Mouse (Mus musculus): Measurements from ENCODE around the gene Igfbpl1. TPM values are rescaled to one million over a fixed set of nuclear protein-coding genes. Genes with fewer than 3 reads are reported as not detected.

Igfbpl1 gene
- total RNA-seq, 2 experiments from 2014 or later, result not detected

DNA sequence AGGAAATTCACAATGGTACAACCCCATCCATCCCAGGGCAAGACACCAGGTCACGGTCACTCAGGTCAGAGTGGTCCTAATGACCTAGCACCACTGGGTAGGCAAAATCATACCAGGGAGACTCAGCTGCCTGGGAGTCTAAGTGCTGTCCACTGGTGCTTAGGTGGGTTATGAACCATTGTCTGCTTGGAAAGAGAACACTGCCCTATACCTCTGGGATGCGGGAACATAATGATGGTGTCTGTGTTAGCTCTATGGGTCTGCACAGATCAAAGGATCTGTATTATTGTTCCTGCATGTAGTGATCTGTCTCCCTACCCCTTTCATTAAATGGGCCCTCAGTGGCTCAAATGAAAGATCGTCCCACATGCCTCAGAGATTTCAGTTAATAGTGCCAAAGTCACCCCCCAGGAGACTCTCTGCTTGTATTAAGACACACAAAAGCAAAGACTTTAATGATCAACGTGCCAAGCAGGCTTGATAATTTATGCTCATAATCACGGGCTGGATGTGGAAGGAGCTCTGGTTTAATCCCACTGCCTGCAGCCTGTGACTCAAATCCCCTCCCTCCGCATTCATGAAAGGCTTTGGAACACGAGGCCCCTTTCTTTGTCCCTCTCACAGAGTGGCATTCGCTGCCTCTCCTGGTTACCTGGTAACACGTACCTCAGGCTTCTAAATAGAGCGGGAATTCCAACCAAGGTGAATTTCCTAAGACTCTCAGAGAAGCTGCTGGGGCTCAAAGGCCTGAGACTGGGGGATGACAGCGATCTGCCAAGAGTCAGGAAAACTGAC lies 3.7 kb downstream of the Igfbpl1 start:
- DNase-seq (ENCODE audit: low spot score in 2 of 2), result no peak

DNA sequence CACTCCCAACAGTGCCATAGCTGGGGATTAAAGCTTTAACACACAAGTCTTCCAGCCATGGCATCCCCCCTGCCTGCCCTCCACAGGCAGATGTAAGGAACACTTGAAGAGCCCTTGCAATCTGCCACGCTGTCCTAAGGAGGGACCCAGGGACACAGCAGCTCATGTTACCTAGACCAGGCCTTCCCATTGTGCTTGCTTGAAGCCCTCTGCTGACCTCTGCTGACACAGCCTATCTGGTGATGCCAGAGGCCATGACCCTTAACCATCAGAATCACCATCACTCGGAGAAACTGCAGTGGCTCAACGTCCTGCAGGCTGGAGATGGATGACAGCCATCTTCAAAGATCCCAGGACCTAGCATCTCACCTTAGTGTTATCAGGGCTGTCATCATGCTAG lies 4.7 kb downstream of the Igfbpl1 start:
- no peak for DNase-seq (ENCODE audit: low spot score in 2 of 2)

DNA sequence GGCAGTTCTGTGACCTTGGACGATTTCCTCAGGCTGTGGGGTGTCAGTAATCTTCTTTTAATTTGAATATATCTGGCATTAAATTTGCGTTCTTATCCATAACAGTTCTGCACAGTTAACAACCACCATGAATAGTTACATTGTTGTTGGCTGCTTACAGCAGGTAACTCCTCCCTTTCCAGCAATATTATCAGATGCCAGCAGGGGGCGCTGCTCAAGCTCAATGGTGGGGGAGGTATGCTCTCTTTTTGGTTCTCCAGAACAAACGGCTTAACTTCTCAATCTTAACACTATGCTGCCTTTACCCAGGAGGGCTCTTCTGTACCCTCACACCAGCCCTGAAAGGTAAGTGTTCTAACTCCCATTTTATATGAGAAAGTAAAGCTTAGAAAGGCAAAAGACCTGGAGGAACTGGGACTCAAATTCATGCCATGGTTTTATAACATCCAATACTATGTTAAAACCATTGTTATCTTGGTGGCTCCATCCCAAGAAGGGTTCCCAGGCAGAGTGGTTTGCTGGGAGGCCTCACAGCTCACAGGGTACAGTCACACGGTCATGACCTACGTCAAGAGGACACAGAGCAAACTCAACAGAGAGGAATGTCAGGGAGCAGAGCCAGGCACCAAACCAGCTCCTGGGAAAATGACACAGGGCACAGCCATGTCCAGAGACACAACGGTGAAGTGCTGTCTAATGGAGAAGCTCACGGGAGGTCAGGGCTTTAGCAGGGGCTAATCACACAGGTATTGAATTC lies 6.5 kb downstream of the Igfbpl1 start:
- DNase-seq (ENCODE audit: low spot score in 2 of 2), result peak; percentile 52 to 62

DNA sequence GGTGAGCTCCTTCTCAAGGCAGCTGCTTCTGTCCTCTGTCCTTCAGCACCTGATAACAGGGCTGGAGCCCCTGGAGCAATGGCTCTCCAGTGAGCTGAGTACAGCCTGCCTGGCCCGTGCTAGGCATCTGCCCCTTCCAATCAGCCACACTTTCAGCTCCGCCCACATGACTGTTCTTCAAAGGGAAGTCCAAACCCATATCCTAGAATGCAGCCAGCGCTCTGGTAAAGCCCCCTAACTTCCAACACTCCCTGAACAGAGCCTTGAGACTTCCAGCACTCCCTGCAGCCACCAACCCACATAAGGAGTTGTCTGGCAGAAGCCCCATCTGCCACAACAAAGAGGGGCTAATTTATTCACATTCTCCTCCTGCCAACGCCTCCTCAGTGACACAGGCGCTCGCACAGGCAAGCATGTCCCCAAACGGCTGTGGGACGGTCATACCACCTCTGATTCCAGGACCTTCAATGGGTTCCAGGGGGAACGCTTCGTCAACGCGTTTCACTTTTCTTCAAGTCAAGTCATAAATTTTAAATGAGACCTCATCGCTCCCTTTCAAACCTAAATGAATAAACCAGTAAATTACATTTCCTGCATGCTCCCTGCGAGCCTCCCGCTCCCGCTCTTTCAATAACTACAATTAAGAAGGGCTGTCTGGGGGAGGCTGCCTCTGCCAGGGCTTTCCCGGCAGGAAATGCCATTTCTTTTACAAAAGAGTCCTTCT lies 7.4 kb downstream of the Igfbpl1 start:
- no peak for DNase-seq (ENCODE audit: low spot score in 2 of 2)

DNA sequence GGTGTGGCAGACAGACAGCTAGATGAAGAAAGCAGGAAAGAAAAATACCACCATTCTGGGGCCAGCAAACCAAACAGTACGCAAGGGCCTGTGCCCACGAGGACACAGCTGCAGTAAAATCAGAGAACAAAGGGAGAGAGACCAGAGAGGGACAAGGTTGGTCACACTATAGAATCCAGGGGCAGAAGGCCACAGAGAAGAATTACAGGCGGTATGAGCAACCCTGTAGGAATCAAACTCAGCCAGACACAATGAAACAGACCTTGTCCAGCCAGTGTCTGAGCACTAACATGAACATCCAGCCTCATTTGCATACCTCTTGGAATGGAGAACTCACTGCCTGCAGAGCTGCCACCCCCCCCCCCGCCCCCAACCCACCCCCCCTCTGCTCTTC lies 7.9 kb downstream of the Igfbpl1 start:
- no peak for DNase-seq (ENCODE audit: low spot score in 2 of 2)

DNA sequence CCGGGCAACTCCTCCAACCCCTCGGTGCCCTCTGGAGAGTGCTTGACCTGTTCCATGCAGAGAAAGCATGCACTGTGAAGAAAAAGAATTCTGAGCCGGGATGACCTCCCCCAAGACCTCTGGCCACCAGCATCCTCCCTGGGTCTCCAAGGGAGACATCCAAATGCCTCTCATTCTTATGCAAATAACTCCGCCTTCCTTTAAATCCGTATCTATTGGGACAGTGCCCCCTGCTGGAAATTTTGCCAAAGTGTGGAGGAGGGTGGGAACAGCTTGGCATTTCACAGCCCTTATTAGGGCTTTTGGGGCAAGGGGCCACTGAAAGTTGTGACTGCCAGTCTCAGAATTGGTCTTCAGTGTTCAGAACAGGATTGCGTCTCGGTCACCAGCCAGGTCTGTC lies 11.2 kb downstream of the Igfbpl1 start:
- peak in 1 of 2 experiments; percentile 29 for DNase-seq (ENCODE audit: low spot score in 2 of 2)

DNA sequence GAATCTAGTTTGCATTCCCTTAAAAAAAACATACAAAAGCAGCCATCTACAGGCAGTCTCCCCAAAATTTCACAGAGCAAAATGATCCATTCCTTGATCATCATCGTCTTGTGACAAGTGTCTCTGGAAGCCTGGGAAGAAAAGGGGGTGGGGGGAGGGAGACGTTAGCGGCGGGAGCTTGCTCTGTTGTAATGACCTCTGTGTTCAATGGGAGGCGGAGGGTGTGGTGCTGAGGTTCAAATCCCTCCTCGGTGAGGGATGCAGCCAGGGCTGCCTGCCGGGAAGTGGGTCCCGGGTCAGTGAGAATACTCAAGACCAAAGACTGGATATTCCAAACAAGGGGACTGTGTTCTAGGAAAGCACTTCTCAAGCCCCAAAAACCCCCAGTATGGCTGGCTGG lies 15.5 kb downstream of the Igfbpl1 start:
- DNase-seq (ENCODE audit: low spot score in 2 of 2), result no peak

DNA sequence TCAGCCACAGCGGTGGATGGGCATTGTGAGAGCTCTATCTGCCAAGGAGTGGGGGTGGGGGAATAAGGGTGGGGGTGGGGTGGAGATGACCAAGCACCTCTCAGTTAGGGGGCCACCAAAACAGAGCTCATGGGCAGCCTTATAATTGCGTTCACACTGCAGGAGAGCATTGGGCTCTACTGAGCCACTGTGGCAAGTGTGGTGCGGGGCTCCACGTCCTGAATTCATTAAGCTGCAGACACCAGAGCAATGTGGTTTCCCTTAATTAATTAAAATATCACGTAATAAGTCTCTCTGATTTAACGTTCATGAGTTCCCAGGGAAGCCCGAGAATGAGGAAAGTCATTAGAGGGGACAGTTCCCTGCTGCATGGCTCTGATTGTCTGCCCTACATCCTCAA lies 18.7 kb downstream of the Igfbpl1 start:
- no peak for DNase-seq (ENCODE audit: low spot score in 2 of 2)

DNA sequence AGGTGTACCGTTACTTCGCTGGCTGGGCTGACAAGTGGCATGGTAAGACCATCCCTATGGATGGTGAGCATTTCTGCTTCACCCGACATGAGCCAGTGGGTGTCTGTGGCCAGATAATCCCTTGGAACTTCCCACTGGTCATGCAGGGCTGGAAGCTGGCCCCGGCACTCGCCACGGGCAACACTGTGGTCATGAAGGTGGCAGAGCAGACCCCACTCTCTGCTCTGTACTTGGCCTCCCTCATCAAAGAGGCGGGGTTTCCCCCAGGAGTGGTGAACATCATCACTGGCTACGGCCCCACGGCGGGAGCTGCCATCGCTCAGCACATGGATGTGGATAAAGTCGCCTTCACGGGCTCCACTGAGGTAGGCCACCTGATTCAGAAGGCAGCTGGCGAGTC lies 23.8 kb downstream of the Igfbpl1 start:
- no peak for DNase-seq (ENCODE audit: low spot score in 2 of 2)

DNA sequence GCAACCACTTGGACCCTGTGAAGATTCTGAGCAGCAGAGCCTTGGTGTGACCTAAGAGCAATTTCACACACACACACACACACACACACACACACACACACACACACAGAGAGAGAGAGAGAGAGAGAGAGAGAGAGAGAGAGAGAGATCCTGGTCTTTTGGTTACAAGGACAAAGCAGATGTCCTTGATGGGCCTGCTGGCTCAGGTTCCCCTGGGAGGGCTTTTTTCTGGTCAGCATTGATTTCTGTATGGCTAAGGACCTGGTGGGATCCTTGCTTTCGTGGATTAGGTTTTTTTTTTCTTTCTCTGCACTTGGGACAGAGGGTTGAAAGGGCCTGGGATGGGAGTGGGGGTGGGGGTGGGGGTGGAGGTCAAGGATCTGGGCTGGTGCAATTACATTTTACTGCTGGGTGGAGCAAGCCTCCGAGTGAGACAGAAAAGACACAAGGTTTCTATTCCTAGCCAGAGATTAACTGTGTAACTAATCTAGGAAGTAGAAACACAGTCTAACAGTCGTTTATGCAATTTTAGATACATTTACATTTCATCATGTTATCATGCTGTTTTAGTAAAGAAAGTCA lies 26.7 kb downstream of the Igfbpl1 start:
- DNase-seq (ENCODE audit: low spot score in 2 of 2), result no peak

DNA sequence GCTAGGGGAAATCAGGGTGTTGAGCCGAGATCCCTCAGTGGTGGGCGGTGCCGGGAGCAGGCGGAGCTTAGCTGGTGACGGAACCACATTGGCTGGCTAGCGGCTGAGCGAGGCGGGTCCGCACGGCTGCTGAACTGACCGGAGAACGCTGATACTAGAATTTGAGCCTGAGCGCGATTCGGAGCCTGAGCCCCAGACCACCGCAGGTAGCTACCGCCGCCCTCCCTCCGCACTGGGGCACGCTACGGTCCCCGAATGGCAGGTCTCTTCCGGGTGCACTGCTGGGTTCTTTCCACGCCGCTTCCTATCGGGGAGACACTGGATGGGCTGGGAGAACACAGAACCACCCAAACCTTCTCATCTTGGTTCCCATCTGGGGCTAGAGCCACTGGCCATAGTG lies 27.8 kb downstream of the Igfbpl1 start, which contains the start of gene Aldh1b1:
Gene Aldh1b1, plus strand, starts transcription at position 59 of the 400 bp plus-strand sequence.
- peak; percentile 41 to 66 for DNase-seq (ENCODE audit: low spot score in 2 of 2)

DNA sequence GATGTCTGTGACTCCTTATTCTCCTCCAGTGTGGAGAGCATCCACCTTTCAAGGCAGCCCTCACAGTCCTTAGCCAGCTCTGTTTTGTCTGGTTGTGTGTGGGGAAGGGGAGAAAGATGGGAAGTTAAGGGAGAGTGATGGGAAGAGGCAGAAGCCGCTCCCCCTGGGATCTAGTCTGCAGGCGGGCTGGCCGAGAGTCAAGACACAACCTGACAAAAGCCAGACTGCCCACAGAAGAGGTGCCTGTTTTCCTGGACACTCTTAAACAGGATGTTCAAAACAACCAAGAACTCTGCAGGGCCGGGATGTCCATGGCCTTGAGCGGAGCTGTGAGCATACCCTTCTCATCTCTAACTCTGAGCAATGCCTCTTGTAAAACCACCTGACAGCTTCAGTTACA lies 30.0 kb downstream of the Igfbpl1 start:
- DNase-seq (ENCODE audit: low spot score in 2 of 2), result no peak

DNA sequence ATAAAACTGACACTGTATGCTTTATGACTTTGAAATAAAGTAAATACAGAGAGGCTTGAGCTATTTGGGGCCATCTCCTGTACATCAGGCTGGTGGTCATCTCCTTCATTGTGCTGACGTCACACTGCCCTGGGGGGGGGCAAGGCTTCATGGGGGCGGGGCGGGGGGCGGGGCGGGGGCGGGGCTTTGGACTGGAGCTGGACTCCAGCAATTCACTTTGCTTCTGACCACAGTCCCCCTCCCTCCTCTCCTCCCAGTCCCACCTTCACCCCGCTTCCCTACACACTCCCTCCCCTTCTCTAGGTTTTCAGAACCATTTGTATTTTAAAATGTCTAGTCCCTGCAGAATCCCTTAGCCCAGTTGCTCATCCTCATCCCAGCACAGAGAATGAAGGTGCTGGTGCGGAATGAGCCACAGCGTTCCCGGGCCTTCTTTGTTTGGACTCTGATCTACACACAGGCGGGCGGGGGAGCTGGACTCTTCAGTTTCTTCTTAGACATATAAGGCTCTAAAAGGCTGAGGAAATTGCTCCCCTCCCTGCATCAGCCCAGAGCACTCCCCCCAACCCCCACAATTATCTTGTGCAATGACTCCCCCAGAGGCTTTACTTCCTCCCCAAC lies 31.4 kb downstream of the Igfbpl1 start:
- DNase-seq (ENCODE audit: low spot score in 2 of 2), result no peak

DNA sequence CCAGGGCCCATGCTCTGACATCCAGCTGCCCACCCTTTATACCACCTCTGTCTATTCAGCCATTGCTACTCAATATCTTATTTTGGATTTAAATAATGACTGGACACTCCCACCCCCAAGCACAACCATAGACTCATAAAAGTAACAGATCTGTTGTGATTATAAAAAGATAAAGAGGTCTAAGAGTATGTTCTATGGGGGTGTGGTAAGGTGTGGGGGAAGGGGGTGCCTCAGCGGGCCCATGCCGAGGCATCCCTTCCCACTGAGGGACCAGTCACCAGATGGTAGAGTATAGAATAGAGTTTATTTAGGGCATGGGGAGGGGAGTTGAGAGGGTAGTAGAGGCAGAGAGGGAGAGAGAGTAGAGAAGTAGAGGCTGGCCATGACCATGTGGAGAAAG lies 36.7 kb downstream of the Igfbpl1 start:
- DNase-seq (ENCODE audit: low spot score in 2 of 2), result no peak

DNA sequence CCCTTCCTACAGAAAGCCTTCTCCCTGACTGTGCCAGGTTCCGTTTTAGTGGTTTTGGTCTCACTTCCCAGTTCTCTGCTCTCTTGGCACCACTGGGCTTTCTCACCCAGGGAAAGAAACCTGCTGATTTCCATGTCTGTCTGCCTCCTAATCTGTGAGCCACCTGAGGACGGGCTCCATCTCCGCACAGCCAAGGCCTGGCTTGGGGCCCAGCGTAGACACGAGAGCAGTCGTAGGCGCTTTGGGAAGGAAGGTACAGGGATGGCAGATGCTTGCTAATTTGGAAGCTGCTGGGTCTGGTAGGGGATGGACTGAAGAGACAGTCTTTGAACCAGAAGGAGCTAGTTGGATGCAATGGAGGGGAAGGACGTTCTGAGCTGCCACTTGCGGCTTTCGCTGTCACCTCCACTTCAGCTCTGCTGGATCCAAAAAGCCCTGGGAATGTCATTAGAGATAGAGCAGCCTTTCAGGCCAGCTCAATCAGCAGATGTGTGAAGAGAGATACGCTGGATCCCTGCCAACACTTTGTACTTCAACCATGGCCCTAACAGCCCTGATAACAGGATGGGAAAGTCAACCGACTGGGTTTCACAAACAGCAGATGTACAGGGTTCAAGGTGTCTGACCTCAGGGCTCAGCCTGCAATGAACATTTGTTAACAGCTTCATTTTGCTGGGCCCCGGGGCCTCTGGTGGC lies 37.3 kb downstream of the Igfbpl1 start:
- DNase-seq (ENCODE audit: low spot score in 2 of 2), result no peak

DNA sequence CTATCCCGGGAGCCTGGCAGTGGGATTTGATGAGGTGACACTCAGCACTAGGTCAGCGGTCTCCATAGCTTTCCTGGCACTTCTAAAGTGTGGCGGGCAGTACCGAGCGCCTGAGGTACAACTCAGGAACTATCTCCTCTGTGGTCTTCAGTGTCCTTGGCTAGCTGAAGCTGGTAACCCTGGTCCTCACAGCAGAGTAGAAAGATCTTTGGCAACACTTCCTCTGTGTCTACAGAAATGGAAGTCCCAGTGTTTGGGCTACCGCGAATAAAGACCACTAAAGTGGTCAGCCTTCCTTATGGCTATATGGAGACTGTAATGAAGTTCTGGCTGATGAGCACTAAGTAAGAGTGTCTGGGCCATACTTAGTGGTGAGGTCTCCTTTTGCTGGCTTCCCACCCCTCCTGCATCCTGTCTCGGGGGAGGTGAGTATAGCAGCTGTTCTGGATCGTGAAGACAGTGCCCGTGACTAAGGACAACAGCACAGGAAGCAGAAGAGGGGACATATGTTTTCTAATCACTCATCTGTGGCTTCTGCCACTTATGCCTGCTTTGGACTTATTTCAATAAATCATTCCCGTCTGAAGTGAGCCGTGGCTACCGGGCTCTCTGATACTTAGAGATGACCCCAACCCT lies 38.2 kb downstream of the Igfbpl1 start:
- no peak for DNase-seq (ENCODE audit: low spot score in 2 of 2)

DNA sequence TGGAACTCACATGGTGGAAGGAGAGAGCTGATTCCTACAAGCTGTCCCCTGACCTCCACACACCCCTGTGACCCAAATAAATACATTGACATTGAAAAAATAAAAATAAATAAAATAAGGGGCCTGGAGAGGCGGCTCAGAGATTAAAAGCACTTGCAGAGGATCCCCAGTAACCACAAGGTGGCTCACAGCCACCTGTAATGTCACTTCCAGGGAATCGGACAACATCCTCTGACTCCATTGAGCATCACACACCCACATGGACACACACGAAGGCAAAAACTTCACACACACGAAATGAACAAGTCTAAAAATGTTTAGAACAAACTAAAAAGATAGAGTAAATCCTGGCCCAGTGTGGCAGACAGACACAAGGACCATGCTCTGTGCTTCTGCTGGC lies 40.0 kb downstream of the Igfbpl1 start:
- DNase-seq (ENCODE audit: low spot score in 2 of 2), result no peak

DNA sequence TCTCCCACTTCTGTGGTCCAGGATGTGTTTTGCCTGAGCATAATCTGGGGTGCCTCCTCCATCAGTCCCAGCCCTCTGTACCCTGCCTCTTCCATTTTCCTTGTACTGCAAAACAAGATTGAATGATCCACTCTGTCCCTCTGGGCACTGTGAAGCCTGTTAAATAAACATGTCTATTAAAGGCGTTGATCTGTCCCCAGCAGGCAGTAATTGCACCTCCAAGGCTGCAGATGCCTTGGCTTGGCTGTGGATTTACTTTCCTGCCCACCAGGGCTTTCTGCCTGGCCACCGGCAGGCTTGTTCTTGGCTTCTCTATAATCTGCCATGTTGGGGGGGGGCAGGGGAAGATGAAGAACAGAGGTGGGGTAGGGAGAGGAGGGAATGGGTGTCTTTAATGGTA lies 40.8 kb downstream of the Igfbpl1 start:
- DNase-seq (ENCODE audit: low spot score in 2 of 2), result no peak

DNA sequence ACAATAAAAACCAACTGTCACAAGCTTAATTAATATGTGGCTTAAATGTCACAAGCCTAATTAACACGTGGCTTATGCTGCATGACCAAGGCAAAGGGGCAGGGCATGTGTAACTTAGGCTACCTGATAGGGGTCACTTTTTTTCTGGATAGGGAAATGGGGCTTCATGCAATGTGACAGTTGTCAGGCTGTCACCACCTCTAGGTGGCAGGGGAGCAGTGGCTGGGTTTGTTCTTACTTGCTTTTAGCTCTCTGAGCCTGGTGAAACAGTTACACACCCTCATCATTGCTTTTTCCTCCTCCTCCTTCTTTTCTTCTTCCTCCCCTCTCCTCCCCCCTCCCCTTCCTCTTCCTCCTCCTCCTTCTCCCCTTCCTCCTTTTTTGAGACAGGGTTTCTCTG lies 43.1 kb downstream of the Igfbpl1 start:
- DNase-seq (ENCODE audit: low spot score in 2 of 2), result no peak

DNA sequence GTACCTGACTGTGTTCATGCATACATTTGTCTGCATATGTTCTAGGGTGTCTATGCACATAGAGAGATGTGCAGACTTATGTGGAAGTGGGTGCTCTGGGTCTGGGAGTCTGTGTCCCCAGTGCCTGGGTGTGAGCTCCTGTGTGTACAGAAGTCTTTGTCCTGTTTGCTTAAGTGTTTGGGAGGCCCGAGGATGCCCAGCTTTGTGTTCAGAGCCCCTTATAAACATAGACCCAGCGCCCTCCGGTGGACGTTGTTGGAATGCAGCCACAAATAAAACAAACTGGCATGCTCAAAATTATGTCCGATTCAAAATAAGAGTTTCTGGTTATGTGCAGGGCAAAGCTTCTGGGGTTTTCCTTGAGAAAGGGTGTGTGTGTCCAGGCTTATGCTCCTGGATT lies 55.1 kb downstream of the Igfbpl1 start:
- peak in 1 of 2 experiments; percentile 57 for DNase-seq (ENCODE audit: low spot score in 2 of 2)
